Mouse (Mus musculus) intestine, embryonic 14.5 days (tissue): ENCODE results near the gene Chadl. TPM values are rescaled to one million over a fixed set of nuclear protein-coding genes. Genes with fewer than 3 reads are reported as not detected.

Experiments used
- ATAC-seq: fragments of 200-750 bp; cut with Nextera tagmentation; replicated peaks from 2 replicates; pipeline ENCODE4 v1.8.0; 2017; ENCODE audit warnings: low read depth, moderate number of reproducible peaks, moderate TSS enrichment, moderate library complexity; ENCODE audit not compliant: low FRiP score, low TSS enrichment
- DNase-seq: peaks from one replicate; pipeline ENCODE4 v3.0.0-alpha.2; 2018; ENCODE audit warnings: low spot score
- H3K27ac ChIP-seq: fragments of 300-500 bp; sonication (generic); 2 replicates; pipeline ENCODE4 v1.5.1; 2014; ENCODE audit warnings: low read depth, mild to moderate bottlenecking, control low read depth
- H3K27me3 ChIP-seq: fragments of 300-500 bp; sonication (generic); replicated peaks from 2 replicates; pipeline ENCODE4 v1.6.1; 2014; ENCODE audit warnings: low read length, control low read depth; ENCODE audit not compliant: control insufficient read depth, insufficient read depth
- H3K36me3 ChIP-seq: fragments of 300-500 bp; sonication (generic); 2 replicates; pipeline ENCODE4 v1.6.1; 2014; ENCODE audit warnings: low read length, control low read depth; ENCODE audit not compliant: control insufficient read depth, insufficient read depth
- H3K4me1 ChIP-seq: fragments of 300-500 bp; sonication (generic); replicated peaks from 2 replicates; pipeline ENCODE4 v1.6.1; 2014; ENCODE audit warnings: low read length, control low read depth, mixed read lengths; ENCODE audit not compliant: control insufficient read depth, insufficient read depth
- H3K4me2 ChIP-seq: fragments of 300-500 bp; sonication (generic); 2 replicates; pipeline ENCODE4 v1.6.1; 2014; ENCODE audit warnings: low read length
- H3K4me3 ChIP-seq: fragments of 300-500 bp; sonication (generic); 2 replicates; pipeline ENCODE4 v1.5.1; 2014; ENCODE audit warnings: low read depth, low read length, control low read depth, mixed read lengths
- H3K9ac ChIP-seq: fragments of 300-500 bp; sonication (generic); 2 replicates; pipeline ENCODE4 v1.6.1; 2014; ENCODE audit warnings: mild to moderate bottlenecking, low read length
- H3K9me3 ChIP-seq: fragments of 300-500 bp; sonication (generic); 2 replicates; pipeline ENCODE4 v1.6.1; 2016; ENCODE audit warnings: low read length, control low read depth; ENCODE audit not compliant: control insufficient read depth
- WGBS: fragments of 180-500 bp; shearing (Covaris S2); extraction: QIAGEN DNeasy Blood & Tissue Kit; methylation state at CpG from one replicate; pipeline ENCODE4 v1.1.7; 2014; 5-methylcytosine and 5-hydroxymethylcytosine counted together
- polyA plus RNA-seq: library from polyadenylated mRNA; unstranded; fragments of >200 nt; fragmentation: Nextera tagmentation; extraction: Ambion mirVana; gene quantifications from 2 replicates; pipeline ENCODE4 v1.2.1, GENCODE M21; 2014

Chadl gene
- polyA plus RNA-seq, 1 experiment from 2014 or later = 5.1 TPM

DNA sequence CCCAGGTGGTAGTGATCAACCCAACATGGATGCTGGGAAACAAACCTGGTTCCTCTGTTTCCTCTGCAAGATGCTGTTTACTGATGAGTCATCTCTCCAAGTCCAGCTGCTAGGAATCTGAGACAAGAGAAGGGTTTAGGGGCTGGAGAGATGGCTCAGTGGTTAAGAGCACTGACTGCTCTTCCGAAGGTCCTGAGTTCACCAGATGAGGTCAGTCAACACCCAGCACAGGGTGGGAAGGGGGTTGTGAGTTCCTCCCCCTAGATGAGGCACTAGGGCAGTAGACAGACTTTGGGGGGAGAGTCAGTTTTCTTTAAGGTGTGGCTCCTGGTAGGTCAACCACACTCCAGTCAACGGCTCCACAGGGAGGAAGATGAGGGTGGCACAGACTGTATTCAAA lies 35.4 kb downstream of the Chadl start:
- H3K36me3 ChIP-seq = no peaks in the 10 kb centered on the region
- 86% methylated on average over 2 of the region's 2 CpGs for WGBS
- no peaks in the 10 kb centered on the region for H3K27me3 ChIP-seq
- DNase-seq (no peak), ATAC-seq (no peak)
- no peak overlapping the region for H3K4me2 ChIP-seq
- no peak overlapping the region for H3K4me3 ChIP-seq
- H3K4me1 ChIP-seq = peaks cover 8% of the 10 kb centered on the region
- H3K27ac ChIP-seq = no peak overlapping the region
- no peaks in the 10 kb centered on the region for H3K9me3 ChIP-seq
- no peak overlapping the region for H3K9ac ChIP-seq

GRCm38 (mm10) chr15:81650636-81651035 lies 46.5 kb downstream of the Chadl start:
- H3K4me1 ChIP-seq = no peaks in the 10 kb centered on the region
- no peak overlapping the region for H3K4me2 ChIP-seq
- H3K4me3 ChIP-seq = no peak overlapping the region
- H3K9me3 ChIP-seq = no peaks in the 10 kb centered on the region
- no peak overlapping the region for H3K27ac ChIP-seq
- 95% methylated on average over 7 of the region's 7 CpGs for WGBS
- no peak for ATAC-seq
- H3K9ac ChIP-seq = no peak overlapping the region
- peak; percentile 47 for DNase-seq
- H3K36me3 ChIP-seq = peaks cover 63% of the 10 kb centered on the region
- H3K27me3 ChIP-seq = no peaks in the 10 kb centered on the region

GRCm38 (mm10) chr15:81649516-81650455 lies 47.3 kb downstream of the Chadl start:
- Histone ChIP-seq H3K4me3 (no peak overlapping the region), H3K27ac (no peak overlapping the region), H3K9me3 (no peaks in the 10 kb centered on the region), H3K4me1 (no peaks in the 10 kb centered on the region), H3K36me3 (peaks cover 71% of the 10 kb centered on the region), H3K4me2 (no peak overlapping the region), H3K27me3 (no peaks in the 10 kb centered on the region), H3K9ac (no peak overlapping the region)
- 94% methylated on average over 8 of the region's 8 CpGs for WGBS
- DNase-seq (peak; percentile 38), ATAC-seq (no peak)

Other genes starting within 250 kb of the Chadl start
- 514 and 518 TPM in 2 replicates for gene Rbx1, start 231.0 kb downstream of the Chadl start, polyA plus RNA-seq
- 21.1 and 24.0 TPM in 2 replicates for gene Ep300, start 111.9 kb downstream of the Chadl start, polyA plus RNA-seq
- gene L3mbtl2, start 33.4 kb downstream of the Chadl start, polyA plus RNA-seq = 23.4 and 24.5 TPM in 2 replicates
- gene Zc3h7b, start 47.8 kb upstream of the Chadl start, polyA plus RNA-seq = 30.9 and 31.2 TPM in 2 replicates
- gene Rangap1, start 48.2 kb upstream of the Chadl start, polyA plus RNA-seq = 106 and 113 TPM in 2 replicates
- gene Tef, start 105.1 kb upstream of the Chadl start, polyA plus RNA-seq = 17.7 and 21.0 TPM in 2 replicates
- gene Tob2, start 161.5 kb upstream of the Chadl start, polyA plus RNA-seq = 23.0 TPM in 2 replicates
- 179 and 194 TPM in 2 replicates for gene Phf5a, start 174.6 kb upstream of the Chadl start, polyA plus RNA-seq
- gene Aco2, start 175.0 kb upstream of the Chadl start, polyA plus RNA-seq = 171 and 178 TPM in 2 replicates
- 75.4 and 79.5 TPM in 2 replicates for gene Polr3h, start 229.0 kb upstream of the Chadl start, polyA plus RNA-seq
- gene Csdc2, start 239.5 kb upstream of the Chadl start, polyA plus RNA-seq = 16.0 and 19.4 TPM in 2 replicates